Mouse (Mus musculus) liver, postnatal 0 days (tissue): Measurements from ENCODE around the gene Glmn. TPM values are rescaled to one million over a fixed set of nuclear protein-coding genes. Genes with fewer than 3 reads are reported as not detected.

ENCODE experiments used
- ATAC-seq: fragments of 200-750 bp; cut with Nextera tagmentation; 2 replicates; pipeline ENCODE4 v1.8.0; 2017; ENCODE audit warnings: mild to moderate bottlenecking, moderate library complexity
- DNase-seq: peaks from one replicate; pipeline ENCODE4 v3.0.0-alpha.2; 2016
- H3K27ac ChIP-seq: fragments of 300-500 bp; sonication (generic); 2 replicates; pipeline ENCODE4 v1.5.1; 2014; ENCODE audit warnings: antibody characterized with exemption, moderate library complexity, mild to moderate bottlenecking, low read depth
- H3K27me3 ChIP-seq: fragments of 300-500 bp; sonication (generic); 2 replicates; pipeline ENCODE4 v1.6.1; 2014; ENCODE audit warnings: low read length, control low read depth, mixed read lengths; ENCODE audit not compliant: insufficient read depth
- H3K36me3 ChIP-seq: fragments of 300-500 bp; sonication (generic); replicated peaks from 2 replicates; pipeline ENCODE4 v1.6.1; 2014; ENCODE audit warnings: mild to moderate bottlenecking, control low read depth, low read length, moderate library complexity, mixed read lengths; ENCODE audit not compliant: insufficient read depth
- H3K4me1 ChIP-seq: fragments of 300-500 bp; sonication (generic); 2 replicates; pipeline ENCODE4 v1.6.1; 2014; ENCODE audit warnings: antibody characterized with exemption, mild to moderate bottlenecking, control low read depth; ENCODE audit not compliant: insufficient read depth
- H3K4me2 ChIP-seq: fragments of 300-500 bp; sonication (generic); 2 replicates; pipeline ENCODE4 v1.6.1; 2014; ENCODE audit warnings: low read depth, mild to moderate bottlenecking, low read length, moderate library complexity, mixed read lengths
- H3K4me3 ChIP-seq: fragments of 300-500 bp; sonication (generic); 2 replicates; pipeline ENCODE4 v1.5.1; 2014; ENCODE audit warnings: low read depth, low read length
- H3K9ac ChIP-seq: fragments of 300-500 bp; sonication (generic); replicated peaks from 2 replicates; pipeline ENCODE4 v1.6.1; 2014; ENCODE audit warnings: mild to moderate bottlenecking, moderate library complexity
- H3K9me3 ChIP-seq: fragments of 300-500 bp; sonication (generic); 2 replicates; pipeline ENCODE4 v1.6.1; 2016; ENCODE audit warnings: mild to moderate bottlenecking, control low read depth, low read length, mixed read lengths
- CTCF ChIP-seq: sonication (generic); IDR thresholded peaks from 2 replicates; pipeline ENCODE4 v1.5.1; 2016; ENCODE audit warnings: antibody characterized with exemption, low read depth
- EP300 ChIP-seq: IDR thresholded peaks from 2 replicates; pipeline ENCODE4 v1.6.1; 2016; ENCODE audit warnings: antibody characterized with exemption, low read depth, mild to moderate bottlenecking
- WGBS: fragments of 180-500 bp; shearing (Covaris S2); extraction: QIAGEN DNeasy Blood & Tissue Kit; methylation state at CpG from one replicate; pipeline ENCODE4 v1.1.7; 2014; ENCODE audit not compliant: insufficient replicate concordance; 5-methylcytosine and 5-hydroxymethylcytosine counted together
- polyA plus RNA-seq: library from polyadenylated mRNA; unstranded; fragments of >200 nt; fragmentation: Nextera tagmentation; extraction: Ambion mirVana; gene quantifications from 2 replicates; pipeline ENCODE4 v1.2.1, GENCODE M21; 2015

The Glmn gene
- polyA plus RNA-seq = 5.9 and 6.9 TPM in 2 replicates

- ATAC-seq (peak; percentile 99), DNase-seq (peak; percentile 93)
- Histone ChIP-seq H3K9ac (peak within 1 kb of the TSS; percentile 74), H3K4me3 (peak within 1 kb of the TSS; percentile 64), H3K36me3 (peaks cover under 1% of the 10 kb centered on the region; the same call in 1 of the 2 replicates), H3K27ac (peak within 1 kb of the TSS; percentile 78), H3K9me3 (no peaks in the 10 kb centered on the region), H3K27me3 (no peaks in the 10 kb centered on the region), H3K4me2 (peak within 1 kb of the TSS; percentile 85), H3K4me1 (peaks cover 5% of the 10 kb centered on the region; the same call in 1 of the 2 replicates)
- WGBS = under 1% methylated on average over 47 of the region's 64 CpGs
- TF ChIP-seq EP300 (no peak), CTCF (no peak)
Observed at GRCm38 (mm10) chr5:107597301-107598077, at the start of gene Glmn, which contains the start of gene Rpap2. Glmn (minus strand) TSS chr5:107597888. Rpap2 (plus strand) TSS chr5:107597373.

GRCm38 (mm10) chr5:107645935-107646334 lies 48.2 kb upstream of the Glmn start:
- no peak for DNase-seq
- TF ChIP-seq CTCF = no peak
- no peak for TF ChIP-seq EP300
- WGBS = 77% methylated on average over 2 of the region's 2 CpGs

GRCm38 (mm10) chr5:107644595-107644994 lies 46.9 kb upstream of the Glmn start:
- Histone ChIP-seq H3K27ac (no peak overlapping the region), H3K4me3 (no peak overlapping the region), H3K9ac (no peak overlapping the region), H3K36me3 (peaks cover 7% of the 10 kb centered on the region), H3K9me3 (no peaks in the 10 kb centered on the region), H3K4me2 (no peak overlapping the region), H3K27me3 (no peaks in the 10 kb centered on the region), H3K4me1 (no peaks in the 10 kb centered on the region)
- no peak for TF ChIP-seq CTCF
- no peak for TF ChIP-seq EP300
- 69% methylated on average over 2 of the region's 2 CpGs for WGBS
- ATAC-seq = no peak
- no peak for DNase-seq

More at GRCm38 (mm10) chr5:107645935-107646334, 48.2 kb upstream of the Glmn start:
- Histone ChIP-seq H3K4me2 (no peak overlapping the region), H3K27ac (no peak overlapping the region), H3K27me3 (no peaks in the 10 kb centered on the region), H3K9me3 (no peaks in the 10 kb centered on the region), H3K9ac (no peak overlapping the region), H3K36me3 (peaks cover 7% of the 10 kb centered on the region), H3K4me1 (no peaks in the 10 kb centered on the region), H3K4me3 (no peak overlapping the region)
- ATAC-seq = no peak

GRCm38 (mm10) chr5:107638366-107638765 lies 40.7 kb upstream of the Glmn start:
- H3K9ac ChIP-seq = no peak overlapping the region
- no peak for ATAC-seq
- WGBS = 74% methylated on average over 8 of the region's 8 CpGs

GRCm38 (mm10) chr5:107637106-107637505 lies 39.4 kb upstream of the Glmn start:
- TF ChIP-seq CTCF = no peak
- Histone ChIP-seq H3K27me3 (no peaks in the 10 kb centered on the region), H3K9me3 (no peaks in the 10 kb centered on the region), H3K4me1 (no peaks in the 10 kb centered on the region), H3K4me3 (no peak overlapping the region), H3K36me3 (no peaks in the 10 kb centered on the region; the same call in 1 of the 2 replicates), H3K4me2 (no peak overlapping the region), H3K9ac (no peak overlapping the region), H3K27ac (no peak overlapping the region)
- ATAC-seq = no peak
- 75% methylated on average over 1 of the region's 1 CpGs for WGBS
- no peak for DNase-seq

More at GRCm38 (mm10) chr5:107638366-107638765, 40.7 kb upstream of the Glmn start:
- no peak for TF ChIP-seq CTCF
- TF ChIP-seq EP300 = no peak
- no peak for DNase-seq
- Histone ChIP-seq H3K36me3 (peaks cover 4% of the 10 kb centered on the region), H3K4me3 (no peak overlapping the region), H3K9me3 (no peaks in the 10 kb centered on the region), H3K27ac (no peak overlapping the region), H3K27me3 (no peaks in the 10 kb centered on the region), H3K4me2 (no peak overlapping the region), H3K4me1 (no peaks in the 10 kb centered on the region)

GRCm38 (mm10) chr5:107633651-107634050 lies 36.0 kb upstream of the Glmn start:
- TF ChIP-seq CTCF (no peak), EP300 (no peak)
- H3K9me3 ChIP-seq = no peaks in the 10 kb centered on the region
- ATAC-seq (no peak), DNase-seq (no peak)
- H3K27ac ChIP-seq = no peak overlapping the region
- H3K4me2 ChIP-seq = no peak overlapping the region
- H3K36me3 ChIP-seq = peaks cover 11% of the 10 kb centered on the region
- WGBS = 82% methylated on average over 4 of the region's 4 CpGs
- no peak overlapping the region for H3K4me3 ChIP-seq
- H3K4me1 ChIP-seq = no peaks in the 10 kb centered on the region
- H3K9ac ChIP-seq = no peak overlapping the region
- H3K27me3 ChIP-seq = no peaks in the 10 kb centered on the region
